Mouse (Mus musculus) liver, adult (tissue): Measurements from ENCODE around the gene Batf2.

Source experiments
- GATA4 ChIP-seq: IDR thresholded peaks from 2 replicates; pipeline ENCODE4 v1.6.1; 2014; ENCODE audit warnings: mild to moderate bottlenecking, low read length; ENCODE audit not compliant: insufficient replicate concordance

Batf2 gene

GRCm38 (mm10) chr19:6174771-6175170, 34.0 kb downstream of the Batf2 start:
- no peak for TF ChIP-seq GATA4

- no peak for TF ChIP-seq GATA4
Observed at GRCm38 (mm10) chr19:6178775-6179174, 38.0 kb downstream of the Batf2 start.

- TF ChIP-seq GATA4 = no peak
Observed at GRCm38 (mm10) chr19:6181629-6182028, 40.8 kb downstream of the Batf2 start.

- no peak for TF ChIP-seq GATA4
Observed at GRCm38 (mm10) chr19:6182534-6182933, 41.8 kb downstream of the Batf2 start.

- TF ChIP-seq GATA4 = no peak
Observed at GRCm38 (mm10) chr19:6184131-6184530, 43.3 kb downstream of the Batf2 start, which contains the start of gene Majin. Gene Majin, plus strand, starts transcription at chr19:6184388.

GRCm38 (mm10) chr19:6204265-6204664, 63.5 kb downstream of the Batf2 start:
- no peak for TF ChIP-seq GATA4

GRCm38 (mm10) chr19:6206716-6207115, 65.9 kb downstream of the Batf2 start:
- TF ChIP-seq GATA4 = no peak

- no peak for TF ChIP-seq GATA4
Observed at GRCm38 (mm10) chr19:6216046-6216705, 75.4 kb downstream of the Batf2 start.

GRCm38 (mm10) chr19:6218606-6219005, 77.8 kb downstream of the Batf2 start:
- no peak for TF ChIP-seq GATA4
